Mouse (Mus musculus) retina, embryonic 14.5 days (tissue): ENCODE results near the gene Olah.
"Not testable (repeated sequence)": the region's sequence is repeated elsewhere in the genome, so short reads cannot be mapped to it uniquely, and the experiment has no call there.

Source experiments
- DNase-seq: peaks from one replicate; pipeline ENCODE4 v3.0.0-alpha.2; 2015; ENCODE audit warnings: low spot score

The Olah gene

DNA sequence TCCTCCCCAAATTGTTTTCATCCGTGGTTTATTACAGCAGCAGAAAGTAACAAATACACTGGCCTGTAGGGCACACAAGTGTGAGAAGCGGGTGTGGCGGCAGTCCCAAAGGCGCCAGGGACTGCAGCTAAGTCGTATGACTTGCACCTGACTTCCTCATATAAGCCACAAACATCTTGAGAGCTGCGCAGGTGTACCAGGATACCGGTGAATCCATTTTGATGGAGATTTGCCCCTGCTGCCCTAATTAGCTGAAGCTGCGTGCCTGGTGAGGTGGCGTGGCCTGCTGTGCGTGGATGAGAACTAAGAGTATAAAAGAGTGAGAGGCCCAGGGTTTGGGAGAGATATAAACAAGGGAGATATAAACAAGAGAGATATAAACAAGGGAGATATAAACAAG, at the start of gene Olah:
TSS of gene Olah (minus strand) at position 101 of the 400 bp plus-strand sequence.
- DNase-seq: not testable (repeated sequence)

DNA sequence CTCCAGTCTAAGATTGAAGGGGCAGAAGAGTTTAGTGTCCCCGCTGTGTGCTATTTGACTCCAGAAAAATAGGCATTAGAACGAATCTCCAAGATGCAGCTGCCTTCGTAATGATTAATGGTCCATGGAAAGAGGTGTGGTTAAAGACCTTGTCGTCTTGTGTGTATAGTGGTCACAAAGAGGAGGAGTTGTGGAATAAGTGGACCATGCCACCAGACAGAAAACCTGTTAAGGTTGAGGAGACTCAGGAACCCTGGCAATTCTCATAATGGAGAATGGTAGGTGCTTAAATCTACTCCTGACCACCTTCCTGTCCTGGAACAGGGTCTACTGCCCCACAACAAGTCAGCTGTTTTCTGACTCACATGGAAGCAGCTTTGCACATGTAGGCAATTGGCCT, 49.0 kb upstream of the Olah start:
- DNase-seq: no peak

DNA sequence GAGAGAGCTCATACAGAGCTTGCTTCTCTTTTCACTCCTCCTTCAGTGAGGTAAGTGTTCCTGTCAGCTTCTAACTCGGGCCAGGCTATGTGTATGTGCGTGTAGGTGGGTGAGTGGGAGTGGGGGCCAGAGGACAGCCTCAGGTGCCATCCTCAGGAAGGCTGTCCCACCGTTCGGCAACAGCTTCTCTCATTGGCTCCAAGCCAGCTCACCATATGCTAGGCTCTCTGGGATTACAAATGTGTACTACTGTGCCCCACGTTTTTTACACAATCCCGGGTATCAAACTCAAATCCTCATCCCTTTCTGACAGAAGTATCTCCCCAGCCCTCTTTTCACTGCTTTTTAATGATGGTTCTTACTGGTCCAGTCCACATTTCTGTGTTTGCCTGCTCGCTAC, 47.2 kb upstream of the Olah start:
- DNase-seq: no peak

DNA sequence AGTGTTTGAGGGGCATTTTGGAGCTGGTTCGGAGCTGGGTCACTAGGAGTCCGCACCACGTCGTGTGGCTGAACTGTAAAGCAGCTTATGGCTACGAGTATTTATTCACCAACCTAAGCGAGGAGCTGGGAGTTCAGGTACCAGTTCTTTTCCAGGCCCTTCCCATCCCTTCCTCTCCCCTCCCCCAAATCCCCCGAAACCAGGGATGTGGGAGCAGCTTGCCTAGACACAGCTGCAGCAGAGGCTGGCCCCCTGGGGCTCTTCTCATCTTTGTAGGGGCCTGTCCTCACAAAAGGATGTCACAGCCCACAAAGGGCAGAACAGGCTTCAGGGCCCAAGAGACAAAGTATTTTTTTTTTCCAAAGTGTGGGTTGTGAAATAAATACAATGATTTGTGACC, 40.9 kb upstream of the Olah start:
- no peak for DNase-seq

DNA sequence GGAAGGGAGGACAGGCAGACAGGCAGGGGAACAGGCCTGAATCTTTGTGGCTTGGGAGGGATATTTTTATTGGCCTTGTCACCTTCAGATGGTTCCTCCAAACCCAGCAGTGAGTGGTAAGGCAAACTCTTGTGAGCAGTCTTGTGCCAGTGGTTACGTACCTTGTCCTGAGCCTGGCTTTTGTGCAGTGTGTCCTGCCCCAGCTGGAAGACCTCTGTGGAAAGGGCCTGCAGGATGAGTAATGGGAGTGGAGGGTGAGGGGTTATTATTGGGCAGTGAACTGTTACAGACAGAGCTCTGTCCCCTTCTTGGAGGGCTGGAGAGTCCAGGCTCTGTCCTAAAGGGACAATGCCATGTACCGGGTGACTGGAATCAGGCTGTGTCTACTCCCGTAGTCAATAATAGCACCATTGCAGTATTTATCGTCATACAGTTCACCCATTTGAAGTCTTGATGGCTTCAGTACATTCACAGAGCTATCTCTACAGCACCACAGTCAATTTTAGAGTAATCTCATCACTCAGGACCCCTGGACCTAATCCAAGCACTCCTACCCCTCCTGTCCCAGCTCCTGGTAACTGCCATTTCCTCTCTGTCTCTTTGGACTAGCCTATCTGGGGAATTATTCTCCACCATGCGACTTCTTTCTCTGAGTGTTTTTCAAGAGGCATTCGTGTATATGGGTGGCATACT, 38.5 kb upstream of the Olah start:
- no peak for DNase-seq

DNA sequence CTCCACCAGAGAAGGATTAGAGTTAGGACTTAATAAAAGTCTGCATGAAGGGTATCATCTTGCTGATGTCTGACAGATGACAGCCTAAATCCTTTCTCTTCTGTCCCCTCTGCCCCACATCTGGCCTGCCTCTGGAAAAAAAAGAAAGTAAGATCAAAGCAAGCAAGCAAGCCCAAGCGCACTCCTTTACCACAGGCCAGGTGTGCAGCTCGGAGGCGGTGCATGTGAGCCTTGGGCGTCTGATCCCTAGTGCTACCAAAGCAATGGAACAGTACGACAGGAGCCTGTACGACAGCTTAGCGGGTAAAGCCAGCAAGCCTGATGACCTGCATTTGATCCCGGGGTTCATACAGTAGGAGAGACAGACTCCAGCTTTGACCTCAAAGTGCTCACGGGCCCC, 33.9 kb upstream of the Olah start:
- DNase-seq: no peak

DNA sequence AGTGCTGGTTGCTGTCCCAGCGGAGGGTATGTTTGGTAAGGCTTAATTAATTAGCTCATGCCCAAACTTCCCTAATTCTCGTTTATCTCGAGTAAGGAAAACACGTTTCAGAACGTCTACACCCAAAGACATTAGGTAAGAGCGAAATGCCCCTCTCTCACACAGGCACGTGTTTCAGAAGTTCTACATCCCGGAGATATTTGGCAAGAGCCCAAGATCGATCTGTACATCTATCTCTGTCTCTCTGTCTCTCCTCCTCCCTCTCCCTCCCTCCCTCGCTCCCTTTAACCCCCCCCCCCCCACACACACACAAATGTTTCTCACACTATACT, 27.5 kb upstream of the Olah start:
- no peak for DNase-seq

DNA sequence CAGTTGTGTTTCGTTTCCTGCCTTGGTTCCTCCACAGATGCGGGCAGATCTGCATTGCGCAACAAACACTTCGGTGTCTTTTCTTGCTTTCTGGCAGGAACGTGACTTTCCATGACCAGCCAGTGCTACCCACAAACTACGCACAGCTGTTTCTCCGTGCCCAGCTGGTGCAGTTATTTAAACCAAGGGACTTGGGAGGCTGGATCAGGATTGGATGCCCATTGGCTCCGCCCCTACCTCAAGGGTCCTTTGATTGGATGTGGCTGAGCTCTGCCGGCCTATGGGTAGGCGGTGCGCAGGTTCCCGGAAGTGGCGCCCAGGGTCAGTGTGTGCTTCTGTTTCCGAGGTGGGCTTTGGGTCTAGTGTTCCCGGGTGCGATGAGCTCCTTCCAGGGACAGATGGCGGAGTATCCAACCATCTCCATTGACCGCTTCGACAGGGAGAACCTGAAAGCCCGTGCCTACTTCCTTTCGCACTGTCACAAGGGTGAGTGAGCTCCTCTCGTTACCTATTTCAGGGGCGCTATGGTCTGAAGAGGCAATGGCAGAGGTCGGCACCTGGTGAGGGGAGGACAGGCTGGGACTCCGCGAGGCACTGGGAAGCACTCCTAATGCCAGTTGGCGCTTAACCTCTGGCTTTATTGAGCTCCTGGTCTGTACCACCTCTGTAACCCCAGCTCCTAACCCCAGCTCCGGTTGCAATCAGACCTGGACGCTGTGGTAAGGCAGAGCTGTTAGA, 27.0 kb upstream of the Olah start, which contains the start of gene Dclre1c:
TSS of gene Dclre1c (plus strand) at position 291 of the 738 bp plus-strand sequence.
- peak; percentile 94 for DNase-seq

DNA sequence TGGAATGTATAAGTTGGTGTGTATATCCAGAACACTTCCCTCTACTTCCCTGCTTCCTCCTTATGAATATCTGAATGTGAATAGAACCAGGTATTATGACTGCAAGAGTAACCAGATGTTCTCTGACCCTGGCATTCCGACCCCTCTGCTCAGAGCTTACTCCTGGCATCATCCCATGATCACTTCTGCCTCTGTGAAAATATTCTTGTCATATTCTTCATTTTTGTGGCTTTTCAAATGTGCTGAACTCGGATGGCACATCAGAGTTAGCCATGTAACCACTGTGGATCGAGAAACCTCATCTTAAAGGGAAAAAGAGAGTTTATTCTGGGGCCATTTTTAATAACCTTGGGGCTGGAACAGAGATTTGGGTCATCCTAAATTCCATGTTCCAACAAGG, 25.5 kb upstream of the Olah start, which contains the start of gene Meig1:
TSS of gene Meig1 (minus strand) at position 101 of the 400 bp plus-strand sequence.
- DNase-seq: no peak

DNA sequence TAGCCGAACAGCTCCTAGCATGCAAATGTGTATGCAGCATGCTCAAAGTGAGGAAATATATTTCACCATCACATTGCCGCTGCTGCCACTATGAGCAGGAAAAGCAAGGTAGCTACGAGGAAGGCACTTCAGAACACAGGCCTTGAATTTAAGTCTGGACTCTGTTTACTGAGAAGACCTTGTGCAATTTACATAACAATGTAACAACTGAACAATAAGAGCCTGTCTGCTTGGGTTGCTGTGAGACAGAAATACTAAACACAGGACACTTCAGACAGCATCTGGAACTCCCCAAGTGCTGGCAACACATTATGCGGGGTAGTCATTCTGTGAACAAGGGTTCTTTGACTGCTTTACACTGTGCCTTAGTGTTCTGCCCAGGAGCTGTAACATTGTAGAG, 23.1 kb upstream of the Olah start:
- no peak for DNase-seq

DNA sequence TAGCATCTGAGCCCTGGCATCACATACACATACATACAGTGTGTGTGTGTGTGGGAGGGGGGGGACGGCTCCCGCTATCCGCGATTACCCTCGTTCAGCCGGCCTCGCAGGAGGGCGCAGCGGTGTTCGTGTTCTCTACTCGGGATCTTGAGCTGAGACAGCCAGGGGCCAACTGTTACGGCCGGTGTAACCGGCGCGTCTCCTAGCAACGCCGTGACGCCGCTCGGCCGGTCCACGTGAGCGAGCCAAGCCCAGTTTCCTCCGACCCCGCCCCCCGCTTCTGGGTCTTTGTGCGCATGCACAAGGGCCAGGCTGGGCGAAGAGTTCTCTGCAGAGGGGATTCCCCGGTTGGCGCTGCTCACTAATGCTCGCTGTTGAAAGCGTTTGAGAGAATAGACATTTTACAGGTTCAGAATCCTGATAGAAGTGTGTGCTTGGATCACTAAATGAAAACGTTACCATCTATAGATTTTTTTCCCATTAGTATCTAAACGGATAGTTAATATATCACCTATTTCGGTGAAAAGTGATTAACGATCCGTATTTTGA, 21.9 kb upstream of the Olah start:
- peak; percentile 97 for DNase-seq

DNA sequence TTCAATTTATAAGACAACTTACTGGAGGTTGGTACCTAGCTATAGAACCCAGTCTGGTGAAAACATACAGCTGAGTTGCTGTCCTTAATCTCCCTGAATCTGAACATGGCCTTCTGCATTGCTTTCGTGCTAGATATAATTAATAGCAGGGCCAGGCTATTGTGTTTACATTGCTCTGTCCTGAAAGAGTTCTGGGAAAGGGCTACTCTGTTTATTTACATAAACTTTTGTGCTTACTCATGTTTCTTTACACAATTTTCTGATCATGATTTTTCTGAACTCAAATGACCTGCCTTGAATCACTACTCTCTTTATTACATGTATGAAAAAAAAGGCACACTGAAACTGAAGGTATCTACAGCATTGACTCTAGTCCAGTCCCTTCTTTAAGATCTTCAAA, 18.7 kb upstream of the Olah start:
- no peak for DNase-seq

DNA sequence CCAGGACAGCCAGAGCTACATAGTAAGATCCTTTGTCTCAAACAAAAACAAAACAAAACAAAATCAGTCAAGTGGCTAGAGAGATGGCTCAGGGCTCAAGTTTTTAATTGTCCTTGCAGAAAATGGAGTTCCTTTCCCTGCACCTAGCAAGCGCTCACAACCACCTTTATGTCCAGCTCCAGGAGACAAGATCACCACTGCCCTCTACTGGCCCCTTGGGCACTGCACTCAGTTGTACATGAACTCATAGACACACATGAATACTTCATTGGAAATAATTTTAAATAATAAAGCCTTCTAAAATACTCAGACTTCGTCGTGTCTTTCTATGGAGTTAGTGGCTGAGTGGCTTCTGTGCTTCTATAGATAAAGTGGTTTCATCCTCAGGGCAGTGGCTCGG, 17.2 kb upstream of the Olah start:
- peak; percentile 81 for DNase-seq

DNA sequence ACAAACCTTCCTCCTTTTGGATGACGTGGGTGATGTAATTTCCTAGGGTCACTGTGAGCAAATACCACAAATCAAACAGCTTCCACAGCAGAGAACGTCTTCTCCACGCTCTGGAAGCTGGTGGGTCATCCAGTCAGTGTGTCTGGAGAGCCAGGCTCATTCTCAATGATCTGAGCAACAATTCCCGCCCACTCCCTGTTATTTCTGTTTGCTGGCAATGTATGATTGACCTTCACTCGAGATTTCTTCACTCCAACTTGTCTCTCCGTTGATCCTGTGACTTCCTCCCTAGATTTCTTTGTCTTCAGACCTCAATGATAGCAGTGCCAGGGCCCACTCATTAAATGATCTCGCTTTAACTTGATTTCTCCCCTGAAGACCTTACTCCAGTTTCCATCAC, 10.7 kb upstream of the Olah start:
- DNase-seq: no peak

DNA sequence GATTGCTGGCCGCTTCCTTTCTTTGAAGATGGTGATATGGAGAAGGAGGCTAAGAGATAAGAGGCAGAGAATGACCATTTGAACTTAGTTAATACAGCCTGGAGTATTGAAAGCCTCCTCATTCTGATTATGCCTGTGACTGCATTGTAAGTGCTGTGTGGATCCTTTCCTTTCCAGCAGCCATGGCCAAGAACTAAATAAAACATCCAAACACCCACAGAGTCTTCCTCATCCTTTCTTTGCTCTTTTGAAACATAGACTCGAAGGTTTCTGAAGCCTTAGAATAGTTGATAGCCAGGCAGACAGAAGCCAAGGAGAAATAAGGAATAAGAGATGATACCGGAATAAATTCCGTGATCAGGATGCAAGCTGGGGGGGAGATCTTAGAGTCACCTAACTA, 9.0 kb upstream of the Olah start:
- no peak for DNase-seq

DNA sequence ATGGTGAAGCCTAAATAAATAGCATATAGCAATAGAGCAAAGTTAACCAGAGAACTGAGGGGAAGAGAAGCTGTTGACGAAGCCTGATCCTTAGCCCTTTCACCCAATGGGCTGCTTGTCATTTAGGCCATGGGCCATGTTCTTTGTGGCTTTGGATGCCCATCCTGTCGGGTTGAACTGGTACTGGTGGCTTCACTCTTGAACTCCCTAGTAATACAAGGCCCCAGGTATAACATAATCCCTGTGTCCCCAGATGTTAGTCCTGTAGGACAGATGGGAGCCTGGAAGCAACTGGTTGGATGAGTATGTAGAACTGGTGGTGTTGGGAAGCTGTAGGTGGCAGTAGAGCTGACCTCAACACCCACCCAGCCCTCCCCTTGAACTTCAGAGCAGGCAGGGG, 5.1 kb downstream of the Olah start:
- DNase-seq: no peak

DNA sequence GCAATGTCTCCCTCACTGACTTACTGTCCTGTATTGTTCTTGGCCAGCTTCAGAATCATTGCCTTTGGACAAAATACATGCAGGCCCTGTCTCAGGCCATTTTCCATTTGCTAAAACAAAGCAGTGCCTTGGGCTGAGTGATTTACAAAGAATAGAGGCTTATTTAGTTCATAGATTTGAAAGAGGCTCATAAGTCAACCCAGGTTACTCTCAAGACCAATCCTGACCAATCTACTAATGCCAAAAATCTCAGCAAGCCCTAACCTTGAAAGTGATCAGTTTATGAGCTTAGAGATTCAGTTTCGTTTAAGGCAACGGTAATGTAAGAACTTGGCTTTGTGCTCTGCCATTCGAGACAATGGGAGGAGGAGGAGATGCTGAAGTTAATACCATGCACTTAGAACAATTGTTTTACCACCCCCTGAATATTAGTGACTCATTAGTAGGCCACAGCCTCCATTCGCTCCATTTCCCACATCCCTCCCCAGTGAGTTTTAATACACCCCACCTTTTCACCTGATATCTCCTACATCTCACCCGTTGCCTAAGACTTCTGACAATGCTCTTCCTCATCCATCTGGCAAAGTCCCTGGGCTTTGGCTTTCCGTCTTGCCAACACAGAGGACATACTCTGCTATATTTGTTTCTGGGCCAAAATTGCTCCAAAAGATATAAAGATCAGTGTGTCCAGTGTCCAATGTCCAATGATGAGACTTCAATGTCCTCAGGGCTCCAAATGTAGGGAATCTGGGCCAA, 9.7 kb downstream of the Olah start:
- no peak for DNase-seq

DNA sequence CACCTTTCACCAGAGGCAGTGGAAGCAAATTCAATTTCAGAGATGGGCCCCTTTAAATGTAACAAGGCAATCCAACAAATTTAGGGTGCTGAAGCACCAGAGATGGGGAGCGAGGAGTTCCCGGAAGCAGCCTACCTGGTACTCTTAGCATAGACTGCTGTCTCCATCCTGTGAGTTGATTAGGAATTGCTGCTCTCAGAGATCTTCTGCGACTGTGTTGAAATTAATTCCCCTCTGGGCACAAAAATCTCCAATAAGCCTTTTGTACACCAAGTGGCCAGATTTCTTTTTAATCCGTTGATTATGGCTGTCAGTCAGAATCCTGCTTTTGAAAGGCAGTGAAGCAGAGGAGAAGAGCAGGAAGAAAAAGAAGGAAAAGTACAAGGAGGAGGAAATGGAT, 31.9 kb downstream of the Olah start:
- peak; percentile 26 for DNase-seq

DNA sequence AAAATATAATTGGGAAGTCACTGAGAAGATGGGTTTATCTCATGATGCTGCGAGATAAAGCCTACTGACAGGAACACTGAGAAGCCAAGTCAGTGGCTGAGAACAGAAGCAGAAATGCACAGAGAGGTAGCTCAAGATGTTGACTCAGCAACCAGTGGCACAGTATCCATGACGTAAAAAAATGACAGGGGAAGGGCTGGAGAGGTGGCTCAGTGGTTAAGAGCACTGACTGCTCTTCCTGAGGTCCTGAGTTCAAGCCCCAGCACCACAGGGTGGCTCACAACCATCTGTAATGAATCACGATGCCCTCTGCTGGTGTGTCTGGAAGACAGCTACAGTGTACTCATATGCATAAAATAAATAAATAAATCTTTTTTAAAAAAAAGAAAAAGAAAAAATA, 35.9 kb downstream of the Olah start:
- DNase-seq: no peak

DNA sequence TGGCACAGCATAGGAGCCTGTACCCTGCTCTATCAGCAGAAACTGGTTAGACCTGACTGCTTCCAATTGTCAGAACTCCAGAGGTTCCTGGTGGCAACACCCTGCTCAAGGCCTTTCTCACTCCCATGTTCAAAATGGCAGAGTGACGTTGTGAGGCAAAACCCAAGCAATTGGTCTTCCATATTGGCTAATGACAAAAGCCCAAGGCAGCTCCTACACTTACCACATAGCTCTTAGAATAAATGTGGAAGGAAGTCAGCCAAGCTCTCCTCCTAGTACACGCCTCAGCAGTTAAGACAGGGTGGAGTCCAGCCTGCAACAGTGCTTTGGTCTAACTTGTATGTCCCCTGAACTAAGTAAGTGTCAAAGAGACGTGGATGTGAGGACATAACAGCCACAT, 39.1 kb downstream of the Olah start:
- no peak for DNase-seq

DNA sequence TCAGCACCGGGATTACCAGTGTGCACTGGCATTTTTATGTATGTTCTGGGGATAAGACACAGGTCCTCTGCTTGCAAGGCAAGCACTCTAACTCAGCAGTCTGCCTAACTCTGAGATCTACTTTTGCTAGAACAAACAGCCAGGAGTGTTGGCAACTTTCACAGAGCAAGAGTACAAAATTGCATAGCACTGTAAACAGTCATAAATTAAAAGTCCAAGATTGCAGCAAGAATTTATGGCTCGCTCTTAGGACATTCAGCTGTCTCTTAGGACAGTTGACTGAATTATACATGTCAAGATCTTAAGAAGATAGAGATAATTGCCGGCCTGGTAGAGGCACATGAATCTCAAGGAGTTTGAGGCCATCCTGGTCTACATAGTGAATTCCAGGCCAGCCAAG, 40.7 kb downstream of the Olah start:
- no peak for DNase-seq

DNA sequence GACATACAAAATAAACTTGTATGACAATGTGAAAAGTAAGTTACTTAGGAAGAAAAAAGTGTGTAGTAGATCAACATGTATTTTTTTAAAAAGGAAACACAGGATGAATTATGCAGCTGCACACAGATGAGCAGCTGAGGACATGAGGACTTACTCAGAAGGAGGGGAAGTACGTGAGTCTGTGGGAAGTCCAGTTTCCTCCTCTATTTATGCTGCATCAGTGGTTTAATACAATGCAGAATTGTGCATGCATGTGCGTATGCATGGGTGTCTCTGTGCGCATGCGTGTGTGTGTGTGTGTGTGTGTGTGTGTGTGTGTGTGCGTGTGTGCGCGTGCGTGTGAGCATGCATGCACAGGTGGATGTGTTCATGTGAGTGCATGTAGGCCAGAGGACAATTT, 41.2 kb downstream of the Olah start:
- no peak for DNase-seq

DNA sequence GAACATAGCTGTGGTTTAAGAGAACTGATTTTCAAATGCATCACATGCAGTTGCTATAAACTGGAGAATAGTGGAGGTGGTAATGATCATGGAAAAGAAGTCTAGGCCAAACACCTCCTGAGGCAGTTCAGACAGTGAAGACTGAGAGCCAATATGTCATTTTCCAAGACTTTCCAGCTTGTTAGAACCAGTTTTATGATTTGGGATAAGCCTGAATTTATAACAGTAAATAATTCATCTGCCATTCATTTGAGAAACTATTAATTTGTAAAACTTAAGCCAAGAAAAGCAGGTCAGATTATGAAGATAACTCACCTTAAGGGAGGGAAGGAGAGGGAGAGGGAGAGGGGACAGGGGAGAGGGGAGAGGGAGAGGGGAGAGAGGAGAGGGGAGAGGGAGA, 43.9 kb downstream of the Olah start:
- no peak for DNase-seq
